Comparison of ENCODE assay signal across 8 mouse cellular contexts in genomic region chr17:57059486-57059977, GRCm38 (mm10). TPM values are rescaled to one million over a fixed set of nuclear protein-coding genes. Genes with fewer than 3 reads are reported as not detected.
A peak's percentile ranks its signal among the peaks of the same experiment; 100 is the strongest.
DNase-seq lines count a peak whose midpoint lies in the region; ATAC-seq lines count a peak whose summit lies in the region.

TSS of gene Slc25a23 (minus strand) at chr17:57059863.

- peaks cover 30% of the 10 kb centered on the region for H3K4me1 ChIP-seq in forebrain, embryonic 12.5 days
- peaks cover 36% of the 10 kb centered on the region for H3K4me1 ChIP-seq in heart, embryonic 15.5 days (replicated peaks)
- peaks cover 41% of the 10 kb centered on the region for H3K4me1 ChIP-seq in liver, embryonic 13.5 days (replicated peaks)
- H3K4me1 ChIP-seq in neural tube, embryonic 13.5 days (replicated peaks) = peaks cover 33% of the 10 kb centered on the region

- H3K4me3 ChIP-seq in forebrain, embryonic 12.5 days (replicated peaks) = peak within 1 kb of the TSS; percentile 69
- H3K4me3 ChIP-seq in heart, embryonic 15.5 days = peak within 1 kb of the TSS; percentile 96
- peak within 1 kb of the TSS; percentile 69 for H3K4me3 ChIP-seq in liver, embryonic 13.5 days (replicated peaks)
- H3K4me3 ChIP-seq in neural tube, embryonic 13.5 days = peak within 1 kb of the TSS; percentile 82

- ATAC-seq in forebrain, embryonic 12.5 days (ENCODE audit: low FRiP score) = peak; percentile 80
- ATAC-seq in heart, embryonic 15.5 days (replicated peaks; ENCODE audit: insufficient number of reproducible peaks, insufficient read depth, low FRiP score, low read depth) = peak; percentile 74
- ATAC-seq in liver, embryonic 13.5 days (ENCODE audit: low read depth) = peak; percentile 6; the same call in 1 of the 2 replicates
- ATAC-seq in neural tube, embryonic 13.5 days (ENCODE audit: low read depth) = peak; percentile 87

- WGBS in forebrain, embryonic 12.5 days = 1% methylated on average over 38 of the region's 45 CpGs
- WGBS in heart, embryonic 15.5 days = under 1% methylated on average over 31 of the region's 45 CpGs
- under 1% methylated on average over 40 of the region's 45 CpGs for WGBS in liver, embryonic 13.5 days (ENCODE audit: insufficient replicate concordance)
- WGBS in neural tube, embryonic 13.5 days = under 1% methylated on average over 37 of the region's 45 CpGs

- peaks cover 16% of the 10 kb centered on the region for H3K36me3 ChIP-seq in forebrain, embryonic 12.5 days (replicated peaks)
- H3K36me3 ChIP-seq in heart, embryonic 15.5 days = peaks cover 15% of the 10 kb centered on the region; the same call in 1 of the 2 replicates
- peaks cover 5% of the 10 kb centered on the region; the same call in 1 of the 2 replicates for H3K36me3 ChIP-seq in liver, embryonic 13.5 days
- H3K36me3 ChIP-seq in neural tube, embryonic 13.5 days = peaks cover 21% of the 10 kb centered on the region

- H3K27me3 ChIP-seq in forebrain, embryonic 12.5 days = peaks cover 36% of the 10 kb centered on the region
- peaks cover 33% of the 10 kb centered on the region for H3K27me3 ChIP-seq in heart, embryonic 15.5 days
- H3K27me3 ChIP-seq in liver, embryonic 13.5 days = peaks cover 70% of the 10 kb centered on the region
- peaks cover 35% of the 10 kb centered on the region for H3K27me3 ChIP-seq in neural tube, embryonic 13.5 days

- H3K9me3 ChIP-seq in forebrain, embryonic 12.5 days = no peaks in the 10 kb centered on the region
- no peaks in the 10 kb centered on the region for H3K9me3 ChIP-seq in heart, embryonic 15.5 days (replicated peaks)
- no peaks in the 10 kb centered on the region for H3K9me3 ChIP-seq in liver, embryonic 13.5 days (replicated peaks)
- H3K9me3 ChIP-seq in neural tube, embryonic 13.5 days = no peaks in the 10 kb centered on the region

- H3K9ac ChIP-seq in forebrain, embryonic 12.5 days = peak within 1 kb of the TSS; percentile 76
- H3K9ac ChIP-seq in heart, embryonic 15.5 days = peak within 1 kb of the TSS; percentile 90
- peak within 1 kb of the TSS; percentile 73 for H3K9ac ChIP-seq in liver, embryonic 13.5 days
- peak within 1 kb of the TSS; percentile 87 for H3K9ac ChIP-seq in neural tube, embryonic 13.5 days

- H3K4me2 ChIP-seq in forebrain, embryonic 12.5 days = peak within 1 kb of the TSS; percentile 87
- peak within 1 kb of the TSS; percentile 80 for H3K4me2 ChIP-seq in heart, embryonic 15.5 days
- H3K4me2 ChIP-seq in liver, embryonic 13.5 days = peak within 1 kb of the TSS; percentile 84
- H3K4me2 ChIP-seq in neural tube, embryonic 13.5 days = peak within 1 kb of the TSS; percentile 56

- peak; percentile 72 for DNase-seq in CD4-positive helper T cell, adult 2 months (ENCODE audit: low read depth, low spot score)
- DNase-seq in brain, adult 2 months (ENCODE audit: low read depth, low spot score) = peak; percentile 90
- peak; percentile 76 to 84 for DNase-seq in kidney, postnatal 36 days
- DNase-seq in liver, embryonic 13.5 days = no peak
- peak; percentile 80 for DNase-seq in testis, postnatal 14 days (ENCODE audit: low spot score)

- peak within 1 kb of the TSS; percentile 90 for H3K27ac ChIP-seq in forebrain, embryonic 12.5 days
- peak within 1 kb of the TSS; percentile 89 for H3K27ac ChIP-seq in heart, embryonic 15.5 days
- H3K27ac ChIP-seq in liver, embryonic 13.5 days = peak within 1 kb of the TSS; percentile 58
- H3K27ac ChIP-seq in neural tube, embryonic 13.5 days (replicated peaks) = peak within 1 kb of the TSS; percentile 90

RNA-seq across cellular contexts. Expression of gene Slc25a23, which starts in this region (rescaled TPM):
- polyA plus RNA-seq in forebrain, embryonic 12.5 days (2016; fragmentation: Nextera tagmentation; extraction: Ambion mirVana) = 20.3 and 21.3 TPM in 2 replicates
- 14.7 and 18.3 TPM in 2 replicates for polyA plus RNA-seq in heart, embryonic 15.5 days (2015; fragmentation: Nextera tagmentation; extraction: Ambion mirVana)
- 2.4 and 2.9 TPM in 2 replicates for polyA plus RNA-seq in liver, embryonic 13.5 days (2015; fragmentation: Nextera tagmentation; extraction: Ambion mirVana)
- polyA plus RNA-seq in neural tube, embryonic 13.5 days (2015; fragmentation: Nextera tagmentation; extraction: Ambion mirVana) = 29.5 and 33.3 TPM in 2 replicates

Comparison
In these comparisons a context has a peak if more than half of its experiments do, and no peak if none do; other contexts are left out.
1. ATAC-seq: peak in every context shown above with its lines; median percentile 87 in neural tube, embryonic 13.5 days; 80 in forebrain, embryonic 12.5 days; 74 in heart, embryonic 15.5 days; 6 in liver, embryonic 13.5 days.